Mouse (Mus musculus) G1E (cell line): ENCODE results near the gene Snrpd3.

Experiments
- CTCF ChIP-seq: IDR thresholded peaks from 2 replicates; pipeline ENCODE4 v1.5.1; 2012; ENCODE audit warnings: low read depth, low read length, inconsistent platforms, mixed read lengths
- GATA1 ChIP-seq: IDR thresholded peaks from 2 replicates; pipeline ENCODE4 v1.6.1; 2012; ENCODE audit warnings: borderline replicate concordance, low read length, inconsistent platforms, mixed read lengths
- POLR2AphosphoS5 ChIP-seq: IDR thresholded peaks from 2 replicates; pipeline ENCODE4 v1.6.1; 2012; ENCODE audit warnings: low read depth, low read length, inconsistent platforms; ENCODE audit not compliant: insufficient replicate concordance
- TAL1 ChIP-seq: conservative IDR thresholded peaks from 2 replicates; pipeline ENCODE4 v1.6.1; 2012; ENCODE audit warnings: low read depth, low read length, inconsistent platforms, mixed read lengths

DNA sequence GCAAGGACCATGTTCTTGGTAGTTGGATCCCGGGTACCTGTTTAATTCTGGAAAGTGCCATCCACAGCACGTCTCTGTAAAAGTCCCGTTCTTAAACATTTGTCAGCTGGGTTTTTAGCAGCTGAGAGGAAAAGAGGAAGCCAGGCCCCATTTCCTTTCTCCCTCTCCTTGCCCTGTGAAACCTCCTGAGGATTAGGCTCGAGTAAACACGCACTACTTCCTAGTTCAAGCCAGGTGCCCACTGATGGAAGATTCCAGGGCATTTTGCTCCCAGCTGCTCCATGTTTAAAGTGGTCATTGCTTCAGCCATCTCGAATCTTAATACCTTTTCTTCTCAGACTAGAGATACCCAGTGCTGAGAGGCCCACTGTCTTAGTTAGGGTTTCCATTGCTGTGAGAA, 32.6 kb upstream of the Snrpd3 start:
- TF ChIP-seq CTCF (no peak), POLR2AphosphoS5 (no peak), GATA1 (no peak), TAL1 (no peak)
